Mouse (Mus musculus): ENCODE data around the gene Foxc1.

DNA sequence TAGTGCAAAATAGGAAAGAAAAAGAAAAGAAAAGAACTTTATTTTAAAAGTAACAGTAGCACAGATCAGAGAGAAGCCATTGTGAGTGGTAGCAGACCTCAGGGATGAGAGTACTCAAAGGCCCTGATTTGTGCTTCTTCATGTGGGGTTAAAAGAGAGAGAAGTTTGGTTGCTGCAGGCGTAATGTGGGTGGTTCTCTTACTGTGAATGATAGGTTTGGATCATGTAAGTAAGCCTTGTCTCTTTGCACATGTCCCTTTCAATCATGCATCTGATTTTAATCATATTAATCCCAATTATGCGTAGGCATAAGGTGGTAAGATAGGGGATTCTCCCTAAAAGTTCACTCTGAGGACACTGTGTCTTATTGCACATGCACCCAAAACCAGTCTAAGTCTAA, 24.4 kb upstream of the Foxc1 start:
- no peak for TF ChIP-seq POLR2A (IDR thresholded peaks at IDR 0.05; ENCODE audit: control insufficient read depth in 1 of 2, insufficient read depth in 1 of 2, low read depth in 1 of 2, low read length in 2 of 2, poor library complexity in 1 of 2)
- TF ChIP-seq EP300 (IDR thresholded peaks at IDR 0.05; ENCODE audit: low read depth in 1 of 2, low read length in 2 of 2), result no peak
- TF ChIP-seq CTCF (IDR thresholded peaks at IDR 0.05 in 2 of 3, conservative IDR thresholded peaks at IDR 0.05 in 1 of 3; ENCODE audit: control insufficient read depth in 1 of 3, insufficient read depth in 1 of 3, low read depth in 2 of 3, low read length in 3 of 3, poor library complexity in 1 of 3, severe bottlenecking in 1 of 3), result no peak
- TF ChIP-seq USF2 (IDR thresholded peaks at IDR 0.05; ENCODE audit: borderline replicate concordance in 1 of 2, insufficient read depth in 1 of 2, low read depth in 1 of 2, low read length in 2 of 2), result no peak
- TF ChIP-seq GATA1 (IDR thresholded peaks at IDR 0.05; ENCODE audit: low read depth, low read length), result no peak
- no peak for TF ChIP-seq GABPA (IDR thresholded peaks at IDR 0.05; ENCODE audit: low read depth, low read length)
- no peak for TF ChIP-seq ZMIZ1 (IDR thresholded peaks at IDR 0.05; ENCODE audit: low read depth, low read length)
- no peak for TF ChIP-seq CHD2 (IDR thresholded peaks at IDR 0.05; ENCODE audit: low read length)
- TF ChIP-seq ELF1 (IDR thresholded peaks at IDR 0.05; ENCODE audit: low read depth, low read length), result no peak
